Mouse (Mus musculus): Measurements from ENCODE around the gene Galnt2. TPM values are rescaled to one million over a fixed set of nuclear protein-coding genes. Genes with fewer than 3 reads are reported as not detected.

The Galnt2 gene
- total RNA-seq, 2 experiments from 2014 or later, result 38.2 to 38.7 TPM

GRCm38 (mm10) chr8:124234496-124234895 lies 3.3 kb downstream of the Galnt2 start:
- DNase-seq, result no peak

GRCm38 (mm10) chr8:124235536-124235935 lies 4.3 kb downstream of the Galnt2 start:
- no peak for DNase-seq

GRCm38 (mm10) chr8:124239350-124239749 lies 8.2 kb downstream of the Galnt2 start:
- no peak for DNase-seq

- no peak for DNase-seq
Observed at GRCm38 (mm10) chr8:124240932-124241331, 9.7 kb downstream of the Galnt2 start.

DNA sequence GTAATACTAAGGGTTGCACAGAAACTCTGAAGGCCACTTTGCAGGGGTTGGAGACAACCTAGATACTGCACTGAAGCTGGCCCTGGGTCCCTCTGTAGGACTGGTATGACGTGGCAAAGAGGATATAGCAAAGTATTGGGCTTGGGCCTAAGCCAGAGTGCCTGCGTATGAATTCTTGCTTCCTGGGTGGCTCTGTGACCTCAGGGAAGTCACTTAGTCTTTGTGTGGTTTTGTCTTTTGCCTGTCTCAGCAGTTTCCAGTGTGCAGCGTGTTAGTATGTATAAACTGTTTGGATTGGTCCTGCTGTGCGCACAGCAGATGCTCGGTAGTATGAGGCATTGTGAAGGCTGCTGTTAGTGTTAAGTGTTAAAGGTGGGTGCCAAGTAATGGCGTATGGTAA lies 11.0 kb downstream of the Galnt2 start:
- peak in 1 of 2 experiments; percentile 71 for DNase-seq

DNA sequence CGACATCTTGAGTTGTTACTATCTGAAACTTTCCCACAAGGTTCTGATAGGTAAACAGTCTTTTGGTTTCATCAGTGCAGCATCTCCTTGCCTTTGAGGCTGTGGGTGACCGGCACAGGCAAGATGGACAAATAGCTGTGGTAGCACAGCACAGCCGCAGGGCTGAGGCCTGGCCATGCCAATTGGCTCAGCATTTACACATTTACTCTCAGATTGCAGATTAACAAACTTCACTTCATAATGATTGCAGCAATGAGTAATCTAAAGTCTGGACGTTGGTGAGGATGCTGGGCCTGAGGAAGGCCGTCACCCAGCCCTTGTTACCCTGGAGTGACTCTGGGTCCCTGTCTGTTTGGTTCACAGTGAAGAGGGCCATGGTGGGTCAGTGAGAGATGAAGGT lies 11.7 kb downstream of the Galnt2 start:
- no peak for DNase-seq

DNA sequence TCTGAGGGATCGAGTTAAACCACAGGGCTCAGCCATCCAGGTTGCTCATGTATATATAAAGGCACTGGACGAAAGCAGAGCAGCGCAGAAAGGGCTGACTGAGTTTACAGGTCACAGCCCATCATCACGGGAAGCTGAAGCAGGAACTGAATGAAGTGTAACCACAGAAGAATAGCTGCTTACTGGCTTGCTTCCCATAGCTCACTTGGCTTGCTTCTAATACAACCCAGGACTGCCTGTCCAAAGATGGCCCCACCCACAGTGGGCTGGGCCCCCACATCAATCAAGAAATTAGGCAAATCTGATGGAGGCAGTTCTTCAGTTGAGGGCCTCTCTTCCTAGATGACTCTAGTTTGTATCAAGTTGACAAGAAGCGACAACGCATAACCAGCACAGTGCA lies 16.4 kb downstream of the Galnt2 start:
- DNase-seq, result no peak

GRCm38 (mm10) chr8:124248688-124249087 lies 17.5 kb downstream of the Galnt2 start:
- no peak for DNase-seq

- no peak for DNase-seq
Observed at GRCm38 (mm10) chr8:124250255-124250654, 19.1 kb downstream of the Galnt2 start.

- peak in 1 of 2 experiments; percentile 56 for DNase-seq
Observed at GRCm38 (mm10) chr8:124250785-124251184, 19.6 kb downstream of the Galnt2 start.

DNA sequence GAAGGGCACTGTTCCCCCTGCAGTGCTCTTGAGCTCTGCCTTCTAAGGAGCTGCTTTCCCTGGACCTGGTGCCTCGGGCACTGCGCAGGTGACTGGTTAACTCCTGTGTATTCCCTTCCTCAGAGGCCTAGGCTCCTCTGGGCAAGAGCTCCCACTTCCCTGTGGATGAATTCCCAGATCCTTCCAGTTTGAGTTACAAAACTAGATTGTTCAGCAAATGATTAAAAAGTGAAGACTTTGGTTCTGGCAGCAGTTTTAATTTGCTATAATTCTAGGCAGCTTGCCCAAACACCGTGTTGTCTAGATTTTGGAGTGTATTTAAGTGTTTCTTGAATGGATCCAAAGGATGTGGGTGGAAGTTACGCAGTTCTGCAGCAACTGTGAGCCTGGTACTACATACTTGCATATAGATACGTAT lies 21.4 kb downstream of the Galnt2 start:
- no peak for DNase-seq

GRCm38 (mm10) chr8:124253939-124254338 lies 22.7 kb downstream of the Galnt2 start:
- no peak for DNase-seq

GRCm38 (mm10) chr8:124256841-124257240 lies 25.6 kb downstream of the Galnt2 start:
- DNase-seq, result peak in 1 of 2 experiments; percentile 70

- peak; percentile 85 to 90 for DNase-seq
Observed at GRCm38 (mm10) chr8:124257363-124257762, 26.2 kb downstream of the Galnt2 start.

- no peak for DNase-seq
Observed at GRCm38 (mm10) chr8:124259146-124259545, 28.0 kb downstream of the Galnt2 start.

DNA sequence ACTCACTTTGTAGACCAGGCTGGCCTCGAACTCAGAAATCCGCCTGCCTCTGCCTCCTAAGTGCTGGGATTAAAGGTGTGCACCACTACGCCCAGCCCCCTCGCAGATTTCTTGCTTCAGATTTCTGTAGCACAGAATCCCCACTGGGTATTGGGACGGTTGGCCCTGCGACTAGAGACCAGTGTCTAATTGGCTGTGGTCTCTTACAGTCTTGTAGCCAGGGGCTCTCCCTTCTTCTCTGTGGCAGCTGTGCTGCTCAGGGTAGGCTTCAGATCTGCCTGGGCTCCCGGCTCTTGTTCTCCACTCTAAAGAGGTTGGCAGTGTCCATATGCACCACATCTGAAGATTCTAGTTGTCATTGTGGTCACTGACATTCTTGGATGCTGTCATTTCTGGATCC lies 28.7 kb downstream of the Galnt2 start:
- no peak for DNase-seq

- DNase-seq, result no peak
Observed at GRCm38 (mm10) chr8:124260371-124260770, 29.2 kb downstream of the Galnt2 start.

DNA sequence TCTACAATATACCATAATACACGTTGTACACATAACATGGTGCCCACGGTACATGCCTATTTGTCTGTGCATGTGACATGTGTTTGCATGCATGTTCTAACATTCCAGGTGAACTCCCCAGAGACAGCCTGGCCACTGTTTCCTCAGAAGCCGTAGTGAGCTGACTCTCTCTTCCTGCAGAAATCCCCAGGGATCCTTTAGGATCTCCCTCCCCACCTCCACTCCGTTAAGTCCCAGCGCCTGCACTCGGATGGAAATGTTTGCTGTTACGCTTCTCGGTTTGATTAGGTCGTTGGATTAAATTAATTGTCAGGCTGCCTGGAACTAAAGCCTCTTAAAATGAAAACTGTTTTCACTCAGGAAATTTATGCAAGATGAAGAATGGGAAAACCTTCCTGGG lies 31.9 kb downstream of the Galnt2 start:
- DNase-seq, result no peak

DNA sequence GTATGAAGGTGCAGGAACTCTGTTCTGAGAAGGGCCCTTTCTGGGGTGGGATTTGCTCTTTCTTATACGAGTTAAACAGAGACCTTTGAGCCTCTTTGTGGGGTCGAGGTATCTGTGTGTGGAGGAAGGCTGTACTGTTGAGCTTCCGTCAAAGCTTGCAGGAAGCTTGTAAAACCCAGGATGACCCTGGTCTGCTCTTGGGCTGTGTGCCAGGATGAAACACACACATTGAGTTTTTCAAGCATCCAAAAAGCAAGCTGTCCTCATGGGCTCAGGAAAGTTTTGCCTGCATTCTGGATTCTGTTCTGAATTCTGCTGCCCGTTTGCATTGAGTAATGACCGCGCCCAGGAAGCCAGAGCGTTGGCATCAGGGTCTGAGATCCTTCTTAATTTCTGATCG lies 32.8 kb downstream of the Galnt2 start:
- no peak for DNase-seq

DNA sequence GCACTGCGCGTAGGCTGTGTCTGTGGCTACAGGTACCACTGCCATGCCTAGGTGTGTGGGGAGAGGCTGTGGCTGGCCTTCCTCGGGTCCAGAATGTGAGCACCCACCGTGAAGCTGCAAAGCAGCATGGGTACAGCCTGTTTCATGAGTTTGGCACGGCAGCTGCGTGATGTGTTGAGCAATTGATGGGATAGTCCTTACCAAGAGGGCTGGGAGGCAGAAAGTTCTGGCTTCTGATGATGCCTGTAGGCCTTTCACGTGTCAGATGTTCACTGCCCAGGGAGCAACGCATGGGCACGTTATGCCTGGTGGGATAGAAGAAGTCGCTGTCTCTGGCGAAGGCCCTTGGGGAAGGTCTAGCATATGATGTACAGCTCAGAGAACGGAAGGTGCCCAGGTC lies 33.5 kb downstream of the Galnt2 start:
- DNase-seq, result no peak

- DNase-seq, result no peak
Observed at GRCm38 (mm10) chr8:124265130-124265529, 33.9 kb downstream of the Galnt2 start.

DNA sequence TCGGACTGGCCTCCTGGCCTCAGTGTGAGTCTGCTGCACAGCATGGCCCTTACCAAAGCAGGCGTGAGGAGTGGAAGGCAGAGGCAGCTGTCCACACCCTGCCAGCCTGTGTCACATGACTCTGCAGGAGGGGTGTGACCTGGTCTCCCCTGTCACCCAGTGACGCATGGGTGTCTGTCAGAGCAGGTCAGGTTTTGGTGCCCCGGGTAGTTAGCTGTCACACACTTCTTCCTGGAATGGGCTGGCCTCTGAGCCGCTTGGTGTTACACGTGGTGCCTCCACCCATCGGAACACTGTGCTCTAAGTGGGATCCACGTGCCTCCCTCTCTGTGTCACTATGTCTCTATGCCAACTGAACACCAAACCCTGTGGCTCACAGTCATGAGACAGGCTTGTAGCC lies 34.6 kb downstream of the Galnt2 start:
- peak; percentile 68 to 83 for DNase-seq

DNA sequence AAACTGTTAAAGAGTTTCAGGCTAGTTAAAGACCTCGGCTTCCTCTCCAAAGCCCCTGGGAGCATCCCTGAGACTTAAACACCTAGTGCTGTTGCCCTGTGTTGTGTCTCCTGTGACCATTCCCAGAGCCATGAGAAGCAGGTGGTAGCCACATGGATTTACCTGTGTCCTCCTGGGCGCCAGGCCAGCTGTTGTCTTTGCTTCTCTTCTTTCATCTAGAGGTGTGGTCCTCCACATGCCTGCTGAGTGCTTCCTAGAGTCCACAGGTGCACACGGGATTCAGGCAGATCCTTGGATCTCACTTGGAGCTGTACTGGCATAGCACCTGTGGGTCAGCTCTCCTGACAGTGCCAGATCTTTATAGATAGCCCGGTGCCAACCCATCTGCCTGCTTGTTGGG lies 36.0 kb downstream of the Galnt2 start:
- DNase-seq, result no peak

DNA sequence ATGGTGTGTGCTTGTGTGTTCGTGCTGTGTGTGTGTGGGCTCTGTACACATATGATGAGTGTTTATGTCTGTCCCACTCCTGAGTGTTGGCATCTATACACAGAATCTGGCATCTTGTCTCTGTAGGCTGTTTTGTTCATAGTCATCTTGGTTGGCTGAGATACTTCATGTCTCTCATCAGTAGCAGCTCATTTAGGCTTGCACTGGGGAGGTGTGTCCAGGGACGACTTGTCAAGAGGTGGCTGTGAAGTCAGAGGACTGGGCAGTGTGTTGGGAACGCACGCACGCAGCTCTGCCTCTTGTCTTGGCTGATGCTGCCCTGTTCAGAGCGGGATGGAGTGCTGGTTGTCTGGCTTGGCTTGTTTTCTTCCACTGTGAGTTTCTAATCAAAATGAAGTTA lies 39.3 kb downstream of the Galnt2 start:
- peak in 1 of 2 experiments; percentile 53 for DNase-seq

DNA sequence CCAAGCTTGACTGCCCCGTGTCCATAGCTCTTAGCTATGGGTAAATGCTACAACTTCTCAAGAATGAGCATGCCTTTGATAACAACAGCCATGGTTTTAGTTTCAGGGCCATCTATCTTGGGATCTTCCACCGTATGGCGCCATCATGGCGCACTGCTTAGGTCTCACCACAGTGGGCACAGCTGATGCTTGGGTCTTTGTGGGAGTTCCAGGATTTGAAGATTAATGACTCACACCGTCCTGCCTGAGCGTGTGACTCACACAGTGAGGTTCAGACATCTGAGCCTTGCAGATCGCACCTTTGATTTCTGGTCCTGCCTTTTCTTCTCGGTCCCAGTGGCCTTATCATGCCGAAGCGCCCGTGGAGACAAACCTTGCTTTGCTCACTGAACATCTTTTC lies 39.7 kb downstream of the Galnt2 start:
- DNase-seq, result no peak

All from heart, adult 18-20 months (tissue).